Mouse (Mus musculus) gastrocnemius, postnatal 4 days (tissue): Measurements from ENCODE around the gene T. TPM values are rescaled to one million over a fixed set of nuclear protein-coding genes. Genes with fewer than 3 reads are reported as not detected.
"Not testable (repeated sequence)": the region's sequence is repeated elsewhere in the genome, so short reads cannot be mapped to it uniquely, and the experiment has no call there.

Source experiments
- DNase-seq, 2 experiments: peaks; one replicate each; pipeline ENCODE4 v3.0.0; 2021 to 2022; ENCODE audit warnings: low spot score in 2 of 2, mixed read lengths in 2 of 2
- long read RNA-seq, 2 experiments: library from polyadenylated mRNA; stranded (forward); transcript quantifications; one replicate each; pipeline ENCODE4 v2.0.0; 2021
- total RNA-seq, 2 experiments: library from RNA; stranded (reverse); gene quantifications; 2 replicates each; pipeline ENCODE4 v1.2.3; 2021

Gene T
- total RNA-seq = under 1 TPM; 0.25 to 0.36 TPM
- long read RNA-seq, experiment 1 = 0 reads
- long read RNA-seq, experiment 2 = 0 reads

DNA sequence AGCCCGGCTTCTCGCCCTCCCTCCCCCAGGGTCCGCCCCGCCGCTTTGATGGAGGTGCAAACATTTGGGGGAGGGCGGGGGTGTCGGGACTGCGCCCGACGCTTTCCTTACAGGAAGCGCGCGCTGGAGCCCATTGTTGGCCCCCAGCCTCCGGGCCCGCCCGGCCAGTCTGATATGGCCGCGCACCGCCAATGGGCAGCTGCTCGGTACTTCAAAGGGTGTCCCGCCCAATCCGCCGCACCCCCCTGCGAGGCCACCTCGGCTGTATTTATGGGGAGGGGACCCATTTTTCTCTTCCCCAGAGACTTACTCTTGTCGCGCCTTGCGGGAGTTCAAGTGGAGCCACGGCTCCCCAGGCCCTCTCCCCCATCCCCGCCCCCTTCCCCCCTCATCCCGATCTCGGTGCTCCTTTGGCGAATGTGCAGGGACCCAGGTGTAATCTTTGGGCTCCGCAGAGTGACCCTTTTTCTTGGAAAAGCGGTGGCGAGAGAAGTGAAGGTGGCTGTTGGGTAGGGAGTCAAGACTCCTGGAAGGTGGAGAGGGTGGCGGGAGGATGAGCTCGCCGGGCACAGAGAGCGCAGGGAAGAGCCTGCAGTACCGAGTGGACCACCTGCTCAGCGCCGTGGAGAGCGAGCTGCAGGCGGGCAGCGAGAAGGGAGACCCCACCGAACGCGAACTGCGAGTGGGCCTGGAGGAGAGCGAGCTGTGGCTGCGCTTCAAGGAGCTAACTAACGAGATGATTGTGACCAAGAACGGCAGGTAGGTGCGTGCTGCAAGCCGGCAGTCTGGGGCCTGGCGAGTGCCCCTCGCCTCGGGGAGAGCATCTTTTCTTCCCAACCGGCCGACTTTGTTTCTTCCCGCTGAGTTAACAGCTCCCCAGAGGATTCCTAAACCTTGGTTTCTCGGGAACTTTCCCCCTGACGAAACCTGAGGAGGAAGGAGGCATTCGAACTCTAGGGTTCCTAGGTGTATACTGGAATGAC lies at the start of gene T:
Gene T (plus strand): TSS at position 446 of the 983 bp plus-strand sequence.
- DNase-seq = no peak

DNA sequence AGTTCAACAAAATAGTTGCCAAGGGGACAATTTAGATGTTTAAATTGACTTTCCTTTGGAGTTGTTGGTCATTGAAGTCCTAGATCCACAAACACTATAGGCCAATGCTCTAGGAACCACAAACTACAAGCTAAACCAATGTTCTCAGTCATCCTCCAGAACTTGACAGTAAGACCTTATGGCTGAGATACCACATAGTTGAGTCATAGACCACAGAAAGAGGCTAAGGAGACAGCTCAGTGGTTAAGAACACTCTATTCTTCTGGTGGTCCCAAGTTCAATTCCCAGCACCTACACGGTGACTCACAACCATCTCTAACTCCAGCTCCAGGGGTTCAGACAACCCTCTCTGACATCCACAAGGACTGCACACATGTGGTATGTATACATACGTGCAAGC lies 48.8 kb upstream of the T start:
- no peak for DNase-seq

DNA sequence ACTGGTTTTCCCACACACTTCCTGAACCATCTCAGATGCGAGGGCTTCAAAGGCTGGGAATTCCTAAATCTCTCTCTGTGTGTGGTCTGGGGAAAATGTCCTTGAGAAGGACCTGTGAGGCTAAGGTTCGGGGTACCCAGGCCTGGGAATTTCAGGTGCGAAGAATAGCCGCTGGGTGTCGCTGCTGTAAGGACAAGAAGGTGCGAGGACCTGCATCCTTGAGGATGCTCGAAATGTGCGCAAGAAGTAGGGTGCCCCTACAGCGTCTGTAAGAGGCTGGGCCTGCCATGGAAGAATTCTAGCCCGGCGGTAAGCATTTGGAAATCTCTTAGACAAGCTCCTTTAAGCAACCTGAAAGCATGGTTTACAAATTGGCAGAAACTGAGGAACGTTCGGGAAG lies 45.8 kb upstream of the T start:
- DNase-seq = no peak

DNA sequence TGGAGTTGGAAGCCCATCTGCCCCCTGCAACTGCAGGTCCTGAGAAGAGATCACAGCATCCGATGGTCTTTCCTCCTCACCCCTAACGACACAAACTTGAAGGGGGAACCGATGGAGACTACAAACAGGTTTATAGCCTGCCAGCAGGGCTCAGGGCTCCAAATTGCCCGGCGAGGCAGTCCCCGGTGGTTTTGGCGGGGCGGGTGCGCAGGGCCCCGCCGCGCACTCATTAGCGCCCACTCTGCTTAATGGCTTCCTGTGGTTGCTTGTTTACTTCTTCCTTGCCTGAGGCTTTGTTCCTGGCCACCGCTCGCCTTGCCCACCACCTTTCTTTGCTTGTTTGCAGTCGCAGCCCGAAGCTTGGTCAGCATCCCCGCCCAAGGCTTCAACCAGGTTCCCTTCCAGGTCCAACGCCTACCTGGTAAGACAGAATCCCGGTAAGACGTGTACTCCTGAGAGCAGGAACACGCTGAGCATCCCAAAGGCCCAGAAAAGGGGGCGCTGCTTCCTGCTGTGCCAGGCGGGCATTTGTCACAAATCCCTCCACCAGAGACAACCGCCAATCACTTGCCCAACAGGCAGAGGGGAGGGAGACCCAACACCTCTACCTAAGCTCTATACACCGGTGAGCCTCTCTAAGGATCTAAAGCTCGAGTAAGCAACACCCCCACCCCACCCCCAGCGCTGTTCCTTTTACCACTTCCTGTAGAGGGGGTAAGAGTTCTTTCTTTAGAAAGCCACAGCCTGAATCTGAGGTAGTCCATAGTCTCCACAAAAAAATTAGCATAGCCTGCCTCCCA lies 45.0 kb upstream of the T start:
- DNase-seq = no peak

DNA sequence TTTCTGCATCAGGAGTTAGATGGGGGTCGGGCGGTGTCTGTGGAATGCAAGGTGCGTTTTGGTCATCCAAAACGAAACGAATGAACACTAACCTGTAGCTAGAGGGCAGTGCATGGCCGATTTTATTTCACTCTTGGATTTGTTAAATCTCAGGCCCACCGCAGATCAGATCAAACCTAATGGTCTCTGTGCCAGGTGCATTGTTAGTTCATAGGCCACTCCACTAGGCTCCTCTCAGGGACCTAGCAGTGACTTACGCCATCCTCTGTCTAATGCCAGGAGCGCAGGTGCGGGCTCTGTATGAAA lies 44.5 kb upstream of the T start:
- DNase-seq = no peak

DNA sequence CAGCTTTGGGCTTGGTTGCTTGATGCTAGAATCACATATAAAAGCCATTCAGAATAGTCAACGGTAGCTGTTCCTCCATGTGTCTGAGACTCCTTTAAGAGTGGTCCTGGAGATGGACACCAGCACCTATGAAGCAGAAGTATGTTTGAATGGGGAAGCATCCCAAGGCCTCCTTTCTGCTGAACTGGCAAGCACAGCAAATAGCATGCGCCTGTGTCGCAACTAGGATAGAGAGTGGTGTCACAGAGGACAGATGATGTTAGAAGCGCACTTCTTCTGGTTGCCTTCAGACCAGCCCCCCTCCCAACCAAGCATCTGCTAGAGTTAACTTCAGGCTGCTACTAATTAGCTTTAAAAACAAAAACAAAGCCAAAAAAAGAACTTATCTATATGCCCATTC lies 43.7 kb upstream of the T start:
- DNase-seq = no peak

DNA sequence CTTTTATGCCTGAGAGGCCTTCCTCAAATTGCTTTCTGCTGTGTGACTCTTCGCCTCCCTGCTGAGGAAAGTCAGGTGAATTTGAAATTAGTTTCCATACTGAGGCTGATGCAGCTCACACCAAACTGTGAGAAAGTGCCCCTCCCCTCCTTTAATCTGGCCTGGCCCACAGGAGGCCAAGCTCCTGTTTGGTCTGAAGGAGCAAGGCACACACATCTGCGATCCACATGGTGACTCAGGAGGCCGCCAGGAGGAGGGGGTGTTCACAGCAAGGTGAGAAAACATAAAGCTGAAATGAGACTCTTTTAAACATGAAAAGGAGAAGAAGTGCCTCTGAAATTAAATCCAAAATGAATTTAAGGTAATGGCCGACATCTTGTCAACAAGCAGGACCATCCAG lies 37.9 kb upstream of the T start:
- DNase-seq = no peak

DNA sequence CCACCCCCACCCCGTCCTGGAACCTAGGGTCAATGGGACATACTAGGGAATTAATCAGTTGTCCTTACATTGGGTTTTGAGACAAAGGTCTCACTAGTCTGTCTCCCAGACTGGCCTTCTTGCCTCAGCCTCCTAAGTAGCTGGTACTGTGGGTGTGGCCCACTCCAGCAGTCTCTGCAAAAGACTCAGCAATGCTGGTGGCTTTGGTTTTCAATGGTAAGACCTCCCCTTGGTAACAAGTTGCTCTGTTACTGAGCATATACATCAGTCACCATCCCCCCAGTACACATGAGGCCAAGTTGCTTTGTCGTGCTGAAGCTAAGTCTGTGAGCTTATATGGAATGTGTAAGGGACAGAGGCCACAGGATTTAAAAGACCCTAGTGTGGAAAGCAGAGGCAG lies 36.3 kb upstream of the T start:
- no peak for DNase-seq

DNA sequence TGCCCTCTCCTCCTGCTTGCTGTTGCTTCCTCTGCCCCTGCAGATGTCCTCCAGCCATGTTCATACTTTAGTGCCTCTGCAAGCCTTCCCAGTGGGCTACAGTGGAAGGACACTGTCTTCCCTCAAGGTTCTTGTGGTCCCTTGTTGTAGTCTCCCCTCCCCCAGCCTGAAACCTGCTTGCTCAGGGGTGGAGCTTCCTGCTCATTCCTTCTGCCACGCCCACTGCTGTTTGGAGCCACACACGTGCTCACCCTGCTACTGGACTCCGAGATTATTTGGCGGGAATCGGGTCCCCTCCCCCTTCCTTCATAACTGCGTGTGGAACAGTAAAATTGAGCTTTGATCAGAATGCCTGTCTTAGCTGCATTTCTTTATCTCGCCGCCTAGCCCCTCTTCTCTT lies 30.3 kb upstream of the T start:
- DNase-seq = not testable (repeated sequence)

DNA sequence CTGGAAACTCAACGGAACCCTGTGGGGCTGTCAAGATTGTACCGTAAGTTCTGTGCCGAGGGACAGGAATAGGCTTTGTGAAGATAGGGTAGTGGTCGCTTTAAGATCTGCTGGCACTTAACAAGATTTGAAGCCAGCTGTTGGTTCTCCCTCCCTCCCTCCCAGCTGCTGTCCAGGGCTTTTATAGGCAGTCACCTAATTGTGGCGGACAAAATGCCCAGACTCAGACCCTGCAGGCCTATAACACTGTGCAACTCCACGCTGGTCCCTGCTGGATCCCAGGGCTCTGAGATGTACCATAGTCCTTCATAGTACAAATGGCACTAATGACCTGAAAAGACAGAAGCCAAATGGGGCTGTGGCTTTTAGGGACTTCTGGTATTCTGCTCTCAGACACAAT lies 27.9 kb upstream of the T start:
- no peak for DNase-seq

DNA sequence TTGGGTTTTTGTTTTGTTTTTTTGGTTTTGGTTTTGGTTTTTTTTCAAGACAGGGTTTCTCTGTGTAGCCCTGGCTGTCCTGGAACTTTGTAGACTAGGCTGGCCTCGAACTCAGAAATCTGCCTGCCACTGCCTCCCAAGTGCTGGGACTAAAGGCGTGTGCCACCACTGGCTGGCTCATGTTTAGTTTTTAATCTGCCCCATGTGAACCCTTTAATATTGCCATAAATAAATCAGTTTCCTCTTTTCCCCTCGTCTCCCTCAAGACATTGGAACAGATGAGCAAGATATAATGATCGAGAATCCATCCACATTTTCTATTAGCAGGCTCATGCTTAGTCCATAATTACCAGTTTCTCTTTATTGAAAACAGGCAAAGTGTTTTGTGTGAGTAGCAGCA lies 26.2 kb upstream of the T start:
- DNase-seq = not testable (repeated sequence)

DNA sequence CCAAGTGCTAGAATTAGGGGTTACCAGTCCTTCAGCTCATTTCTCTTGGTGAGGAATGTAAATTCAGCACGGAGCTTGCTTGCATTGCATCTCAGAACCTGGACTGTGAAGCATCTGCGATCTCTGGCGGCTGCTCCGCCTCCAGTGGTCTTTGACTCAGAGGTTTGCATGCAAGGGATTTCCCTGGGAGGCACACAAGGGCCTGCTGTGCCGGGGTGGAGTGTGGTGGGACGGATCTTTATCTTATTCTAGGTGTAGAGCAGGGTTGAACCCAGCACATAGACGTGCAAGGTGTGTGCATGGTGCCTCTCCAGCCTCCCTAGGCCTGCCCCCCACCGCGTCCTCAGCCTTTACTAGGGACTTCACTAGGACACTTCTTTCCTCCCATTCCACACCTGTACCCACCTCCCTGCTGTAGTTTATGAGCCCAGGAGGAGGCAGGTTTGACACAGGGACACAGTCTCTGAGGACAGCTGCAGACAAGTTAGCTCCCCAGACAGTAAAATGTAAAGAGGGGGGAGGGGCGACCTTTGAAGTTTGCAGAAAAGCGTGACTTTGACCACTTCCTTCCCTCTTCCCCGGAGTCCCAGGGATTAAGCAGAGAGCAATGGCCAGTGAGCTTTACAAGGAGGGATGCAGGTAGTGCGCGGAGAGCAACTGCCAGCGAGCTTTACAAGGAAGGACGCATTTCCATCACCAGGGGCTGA lies 25.5 kb upstream of the T start:
- DNase-seq = no peak

DNA sequence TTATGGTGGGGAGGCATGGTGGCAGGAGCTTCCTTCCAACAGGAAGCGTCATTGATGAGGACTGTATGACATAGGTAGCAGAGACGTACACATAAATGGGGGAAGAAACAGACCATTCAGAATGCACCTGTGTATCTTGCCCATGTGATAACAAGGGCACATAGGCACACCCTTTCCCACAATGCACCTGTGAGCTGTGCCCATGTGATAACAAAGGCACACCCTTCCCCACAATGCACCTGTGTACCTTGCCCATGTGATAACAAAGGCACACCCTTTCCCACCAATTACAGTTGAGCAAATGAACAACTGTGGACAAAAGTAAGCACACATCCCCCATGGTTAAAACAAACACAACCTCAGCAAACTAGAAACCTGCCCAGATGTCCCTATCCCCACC lies 23.9 kb upstream of the T start:
- DNase-seq = no peak

DNA sequence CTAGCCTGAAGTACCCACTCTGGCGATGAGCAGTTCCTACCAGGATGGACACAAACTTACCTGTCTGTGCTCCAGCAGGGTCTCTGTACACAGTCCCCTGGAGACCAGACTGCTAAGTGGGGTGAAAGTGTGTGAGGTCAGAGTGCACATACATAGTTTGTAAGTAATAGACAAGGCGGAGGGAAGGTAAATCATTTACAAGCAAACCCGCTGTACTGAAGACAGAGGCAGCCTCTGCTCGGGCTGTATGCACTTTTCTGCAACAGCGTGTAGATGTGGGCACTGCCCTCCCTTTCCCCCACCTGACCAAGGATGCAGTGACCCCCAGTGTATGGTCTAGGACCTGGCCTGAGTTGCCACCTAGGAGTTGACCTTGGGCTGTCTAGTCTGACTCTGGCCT lies 20.6 kb upstream of the T start:
- no peak for DNase-seq

DNA sequence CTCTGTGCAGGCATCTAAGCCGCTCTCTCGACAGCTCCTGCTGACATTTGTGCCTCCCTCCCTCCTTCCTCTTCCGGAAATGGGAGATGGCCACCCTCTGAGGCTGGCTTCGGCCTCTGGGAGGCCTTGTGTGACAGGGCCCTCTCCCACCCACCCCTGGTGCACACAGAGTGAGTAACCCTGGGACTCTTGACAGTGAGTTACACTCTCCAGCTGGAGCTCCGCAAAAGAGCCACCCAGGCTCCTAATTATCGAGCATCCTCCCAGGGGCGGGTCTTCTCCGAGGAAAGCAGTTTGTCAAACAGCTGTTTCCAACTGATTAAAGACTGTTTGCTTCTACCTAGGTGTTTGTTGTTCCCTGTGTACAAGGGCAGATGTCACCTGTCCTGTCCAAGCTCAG lies 18.7 kb upstream of the T start:
- DNase-seq = no peak

DNA sequence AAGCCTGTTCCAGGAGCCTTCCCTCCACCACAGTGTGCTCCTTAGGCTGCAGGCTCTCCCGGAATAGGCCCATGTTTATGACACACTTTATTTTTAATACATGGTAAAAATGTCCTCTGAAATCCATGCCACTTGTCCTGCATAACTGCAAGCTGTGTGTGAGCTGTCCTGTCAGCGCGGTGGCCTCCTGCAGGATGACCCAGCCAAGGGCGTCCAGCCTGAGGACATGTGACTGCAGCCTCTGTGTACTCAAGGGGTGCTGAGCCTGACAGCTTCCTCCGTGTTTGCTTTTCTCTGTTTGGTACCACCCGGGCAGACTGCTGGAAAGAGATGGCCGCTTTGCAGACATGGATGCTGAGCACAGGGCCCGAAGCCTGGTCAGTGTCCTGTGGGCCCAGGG lies 17.4 kb upstream of the T start:
- DNase-seq = no peak

DNA sequence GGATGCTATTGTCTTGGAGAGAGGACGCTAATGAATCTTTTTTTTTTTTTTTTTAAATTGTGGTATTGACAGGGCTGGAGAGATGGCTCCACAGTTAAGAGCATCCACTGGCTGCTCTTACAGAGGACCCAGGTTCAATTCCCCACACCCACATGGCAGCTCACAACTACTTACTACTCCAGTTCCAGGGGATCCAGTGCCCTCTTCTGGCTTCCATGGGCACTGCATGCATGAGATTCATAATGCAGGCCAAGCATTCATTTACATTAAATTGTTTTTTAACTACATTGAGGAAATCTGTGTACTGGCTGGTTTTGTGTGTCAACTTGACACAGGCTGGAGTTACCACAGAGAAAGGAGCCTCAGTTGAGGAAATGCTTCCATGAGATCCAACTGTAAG lies 13.5 kb upstream of the T start:
- DNase-seq = no peak

DNA sequence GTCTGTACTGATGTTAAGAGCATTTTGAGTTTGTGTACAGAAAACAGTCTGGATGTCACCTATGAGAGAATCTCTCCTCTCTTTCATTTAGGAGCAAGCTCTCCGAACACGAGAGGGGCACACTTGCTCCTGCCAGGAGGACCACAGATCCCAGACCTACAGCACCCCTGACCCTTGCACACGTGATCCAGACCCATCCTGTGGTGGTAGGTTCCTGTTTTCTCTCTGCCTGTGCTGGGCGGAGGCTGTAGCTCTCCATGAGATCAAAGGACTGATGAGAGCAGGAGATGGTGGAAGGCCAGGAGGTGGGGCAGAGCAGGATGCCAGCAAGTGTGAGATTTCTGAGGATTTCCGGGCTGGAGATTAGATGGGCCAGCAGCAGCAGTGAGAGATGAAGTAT lies 12.7 kb upstream of the T start:
- DNase-seq = no peak

DNA sequence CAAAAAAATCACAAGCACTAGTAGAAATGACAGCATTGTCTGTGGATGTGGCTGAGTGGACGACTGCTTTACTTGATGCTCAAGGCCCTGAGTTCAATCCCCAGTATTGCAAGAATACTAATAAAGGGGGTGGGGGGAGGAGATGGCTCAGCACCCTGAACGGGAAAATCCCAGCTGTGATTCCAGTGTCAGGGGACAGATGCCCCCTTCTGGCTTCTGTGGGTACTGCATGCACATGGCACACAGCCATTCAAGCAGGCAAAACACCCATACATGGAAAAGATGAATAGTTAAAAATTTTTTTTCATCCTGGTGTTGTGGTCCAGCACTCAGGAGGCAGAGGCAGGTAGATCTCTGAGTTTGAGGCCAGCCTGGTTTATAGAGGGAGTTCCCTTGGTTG lies 10.9 kb upstream of the T start:
- no peak for DNase-seq

DNA sequence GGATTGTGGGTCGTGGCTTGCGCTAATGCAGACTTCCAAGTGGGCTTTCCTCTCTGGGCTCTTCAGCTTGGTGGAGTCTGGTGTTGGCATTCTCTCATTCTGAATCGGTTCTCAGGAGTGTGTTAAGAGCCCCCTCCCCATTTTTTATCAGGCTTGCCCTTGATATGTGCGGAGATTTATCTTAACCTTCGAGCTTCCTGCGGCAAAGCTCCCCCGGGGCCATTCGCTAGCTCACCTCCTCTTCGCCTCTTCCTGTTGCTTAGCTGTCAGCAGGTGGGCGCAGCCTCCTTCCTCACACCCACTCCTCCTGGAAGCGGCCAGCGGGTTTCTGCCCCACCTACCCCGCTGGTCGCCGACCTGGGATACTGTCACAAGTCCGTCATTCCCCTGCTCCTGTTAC lies 4.8 kb upstream of the T start:
- DNase-seq = no peak

DNA sequence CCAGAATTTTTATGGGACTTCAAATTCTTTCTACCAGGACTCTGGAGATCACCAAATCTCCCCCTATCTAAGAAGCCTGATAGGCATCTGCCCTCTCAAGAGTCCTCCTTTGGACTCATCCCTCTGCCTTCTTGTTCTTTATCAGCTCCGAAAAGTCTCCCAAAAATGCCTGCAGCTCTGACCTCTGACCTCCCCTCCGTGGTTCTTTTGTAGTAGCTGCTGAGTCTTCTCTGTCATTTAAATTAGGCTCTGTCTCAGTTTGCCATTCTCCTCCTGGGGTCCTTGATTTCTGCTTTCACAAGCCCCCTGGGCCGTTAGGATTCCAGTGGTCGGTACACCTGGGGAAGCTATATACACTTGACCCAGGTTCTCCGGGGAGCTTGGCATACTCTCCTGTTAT lies 4.3 kb upstream of the T start:
- DNase-seq = no peak
